Mouse (Mus musculus) embryonic facial prominence, embryonic 15.5 days (tissue): ENCODE measurements around the gene Cmtm4. TPM values are rescaled to one million over a fixed set of nuclear protein-coding genes. Genes with fewer than 3 reads are reported as not detected.

Source experiments
- ATAC-seq: fragments of 200-750 bp; cut with Nextera tagmentation; 2 replicates; pipeline ENCODE4 v1.8.0; 2017; ENCODE audit warnings: low read depth, moderate TSS enrichment; ENCODE audit not compliant: insufficient number of reproducible peaks, low FRiP score, low TSS enrichment
- H3K27ac ChIP-seq: fragments of 300-500 bp; sonication (generic); replicated peaks from 2 replicates; pipeline ENCODE4 v1.5.1; 2015; ENCODE audit warnings: mild to moderate bottlenecking, inconsistent platforms
- H3K27me3 ChIP-seq: fragments of 300-500 bp; sonication (generic); 2 replicates; pipeline ENCODE4 v1.6.1; 2015; ENCODE audit warnings: inconsistent platforms
- H3K36me3 ChIP-seq: fragments of 300-500 bp; sonication (generic); 2 replicates; pipeline ENCODE4 v1.6.1; 2015; ENCODE audit warnings: mild to moderate bottlenecking, inconsistent platforms
- H3K4me1 ChIP-seq: fragments of 300-500 bp; sonication (generic); 2 replicates; pipeline ENCODE4 v1.6.1; 2015; ENCODE audit warnings: inconsistent platforms
- H3K4me2 ChIP-seq: fragments of 300-500 bp; sonication (generic); replicated peaks from 2 replicates; pipeline ENCODE4 v1.6.1; 2015; ENCODE audit warnings: mild to moderate bottlenecking, inconsistent platforms
- H3K4me3 ChIP-seq: fragments of 300-500 bp; sonication (generic); replicated peaks from 2 replicates; pipeline ENCODE4 v1.5.1; 2015; ENCODE audit warnings: mild to moderate bottlenecking, inconsistent platforms
- H3K9ac ChIP-seq: fragments of 300-500 bp; sonication (generic); 2 replicates; pipeline ENCODE4 v1.6.1; 2015; ENCODE audit warnings: inconsistent platforms
- H3K9me3 ChIP-seq: fragments of 300-500 bp; sonication (generic); replicated peaks from 2 replicates; pipeline ENCODE4 v1.6.1; 2016; ENCODE audit warnings: inconsistent platforms
- WGBS: fragments of 180-500 bp; shearing (Covaris S2); methylation state at CpG from one replicate; pipeline ENCODE4 v1.1.7; 2015; 5-methylcytosine and 5-hydroxymethylcytosine counted together
- polyA plus RNA-seq: library from polyadenylated mRNA; unstranded; fragments of >200 nt; fragmentation: Nextera tagmentation; extraction: Ambion mirVana; gene quantifications from 2 replicates; pipeline ENCODE4 v1.2.1, GENCODE M21; 2015

Gene Cmtm4
- polyA plus RNA-seq, 1 experiment from 2014 or later = 2.9 TPM

- 77% methylated on average over 11 of the region's 11 CpGs for WGBS
- no peak overlapping the region for H3K4me3 ChIP-seq
Measured at GRCm38 (mm10) chr8:104373779-104374178, 21.8 kb downstream of the Cmtm4 start.

GRCm38 (mm10) chr8:104371121-104371520, 24.5 kb downstream of the Cmtm4 start:
- H3K36me3 ChIP-seq = no peaks in the 10 kb centered on the region
- peaks cover 39% of the 10 kb centered on the region for H3K4me1 ChIP-seq
- no peak overlapping the region for H3K27ac ChIP-seq
- no peak for ATAC-seq
- no peaks in the 10 kb centered on the region for H3K9me3 ChIP-seq
- H3K9ac ChIP-seq = no peak overlapping the region
- H3K4me2 ChIP-seq = no peak overlapping the region
- no peaks in the 10 kb centered on the region for H3K27me3 ChIP-seq
- H3K4me3 ChIP-seq = no peak overlapping the region
- WGBS = 87% methylated on average over 6 of the region's 6 CpGs

More at GRCm38 (mm10) chr8:104373779-104374178, 21.8 kb downstream of the Cmtm4 start:
- no peak overlapping the region for H3K4me2 ChIP-seq
- no peak for ATAC-seq
- H3K9me3 ChIP-seq = no peaks in the 10 kb centered on the region
- no peak overlapping the region for H3K27ac ChIP-seq
- no peaks in the 10 kb centered on the region for H3K27me3 ChIP-seq
- H3K9ac ChIP-seq = no peak overlapping the region
- peaks cover 40% of the 10 kb centered on the region for H3K4me1 ChIP-seq
- no peaks in the 10 kb centered on the region for H3K36me3 ChIP-seq

GRCm38 (mm10) chr8:104370071-104370470, 25.5 kb downstream of the Cmtm4 start:
- Histone ChIP-seq H3K36me3 (no peaks in the 10 kb centered on the region), H3K9ac (no peak overlapping the region), H3K9me3 (no peaks in the 10 kb centered on the region), H3K27ac (no peak overlapping the region), H3K4me1 (peaks cover 29% of the 10 kb centered on the region), H3K4me3 (no peak overlapping the region), H3K4me2 (no peak overlapping the region), H3K27me3 (no peaks in the 10 kb centered on the region)
- WGBS = 72% methylated on average over 6 of the region's 6 CpGs
- no peak; the same call in 1 of the 2 replicates for ATAC-seq

GRCm38 (mm10) chr8:104369591-104369990, 26.0 kb downstream of the Cmtm4 start:
- H3K9ac ChIP-seq = no peak overlapping the region

GRCm38 (mm10) chr8:104367398-104367797, 28.2 kb downstream of the Cmtm4 start:
- Histone ChIP-seq H3K9ac (no peak overlapping the region), H3K4me2 (no peak overlapping the region), H3K27ac (no peak overlapping the region), H3K9me3 (no peaks in the 10 kb centered on the region), H3K36me3 (no peaks in the 10 kb centered on the region), H3K27me3 (no peaks in the 10 kb centered on the region), H3K4me1 (peaks cover 17% of the 10 kb centered on the region), H3K4me3 (no peak overlapping the region)
- no peak for ATAC-seq
- WGBS = 58% methylated on average over 5 of the region's 5 CpGs

More at GRCm38 (mm10) chr8:104369591-104369990, 26.0 kb downstream of the Cmtm4 start:
- Histone ChIP-seq H3K4me3 (no peak overlapping the region), H3K4me2 (no peak overlapping the region), H3K27ac (no peak overlapping the region), H3K36me3 (no peaks in the 10 kb centered on the region), H3K9me3 (no peaks in the 10 kb centered on the region), H3K4me1 (peaks cover 25% of the 10 kb centered on the region), H3K27me3 (no peaks in the 10 kb centered on the region)
- ATAC-seq = no peak
- WGBS = 77% methylated on average over 12 of the region's 12 CpGs

GRCm38 (mm10) chr8:104365695-104366094, 29.9 kb downstream of the Cmtm4 start:
- H3K4me2 ChIP-seq = no peak overlapping the region
- 85% methylated on average over 9 of the region's 9 CpGs for WGBS
- ATAC-seq = no peak
- H3K4me3 ChIP-seq = no peak overlapping the region
- no peaks in the 10 kb centered on the region for H3K9me3 ChIP-seq
- peaks cover 17% of the 10 kb centered on the region for H3K4me1 ChIP-seq
- H3K36me3 ChIP-seq = no peaks in the 10 kb centered on the region
- no peak overlapping the region for H3K9ac ChIP-seq
- H3K27ac ChIP-seq = no peak overlapping the region
- H3K27me3 ChIP-seq = no peaks in the 10 kb centered on the region

- ATAC-seq = no peak
- Histone ChIP-seq H3K27ac (no peak overlapping the region), H3K27me3 (no peaks in the 10 kb centered on the region), H3K4me3 (no peak overlapping the region), H3K9ac (no peak overlapping the region), H3K4me1 (peaks cover 10% of the 10 kb centered on the region), H3K36me3 (peaks cover 15% of the 10 kb centered on the region), H3K4me2 (no peak overlapping the region), H3K9me3 (no peaks in the 10 kb centered on the region)
- WGBS = 65% methylated on average over 15 of the region's 15 CpGs
Measured at GRCm38 (mm10) chr8:104359778-104360456, 35.7 kb downstream of the Cmtm4 start.

- Histone ChIP-seq H3K9ac (no peak overlapping the region), H3K36me3 (peaks cover 28% of the 10 kb centered on the region), H3K9me3 (no peaks in the 10 kb centered on the region), H3K4me2 (no peak overlapping the region), H3K27me3 (no peaks in the 10 kb centered on the region), H3K4me3 (no peak overlapping the region), H3K27ac (no peak overlapping the region), H3K4me1 (peaks cover 10% of the 10 kb centered on the region)
- no peak for ATAC-seq
- WGBS = 89% methylated on average over 3 of the region's 3 CpGs
Measured at GRCm38 (mm10) chr8:104358637-104359036, 37.0 kb downstream of the Cmtm4 start.

- no peaks in the 10 kb centered on the region for H3K9me3 ChIP-seq
- H3K27ac ChIP-seq = no peak overlapping the region
- no peak overlapping the region for H3K9ac ChIP-seq
- WGBS = 84% methylated on average over 10 of the region's 10 CpGs
- ATAC-seq = no peak
- no peak overlapping the region for H3K4me2 ChIP-seq
- no peaks in the 10 kb centered on the region for H3K27me3 ChIP-seq
- peaks cover 29% of the 10 kb centered on the region for H3K36me3 ChIP-seq
- peaks cover 5% of the 10 kb centered on the region for H3K4me1 ChIP-seq
- no peak overlapping the region for H3K4me3 ChIP-seq
Measured at GRCm38 (mm10) chr8:104354504-104354903, 41.1 kb downstream of the Cmtm4 start.

GRCm38 (mm10) chr8:104353186-104353585, 42.4 kb downstream of the Cmtm4 start:
- Histone ChIP-seq H3K27me3 (no peaks in the 10 kb centered on the region), H3K4me1 (no peaks in the 10 kb centered on the region), H3K36me3 (peaks cover 29% of the 10 kb centered on the region), H3K9ac (no peak overlapping the region), H3K4me2 (no peak overlapping the region), H3K27ac (no peak overlapping the region), H3K4me3 (no peak overlapping the region), H3K9me3 (no peaks in the 10 kb centered on the region)
- no peak for ATAC-seq
- 64% methylated on average over 5 of the region's 5 CpGs for WGBS

GRCm38 (mm10) chr8:104350047-104350446, 45.6 kb downstream of the Cmtm4 start:
- no peak overlapping the region for H3K4me2 ChIP-seq
- no peaks in the 10 kb centered on the region for H3K9me3 ChIP-seq
- no peak overlapping the region for H3K4me3 ChIP-seq
- H3K27me3 ChIP-seq = no peaks in the 10 kb centered on the region
- no peak overlapping the region for H3K9ac ChIP-seq
- H3K27ac ChIP-seq = no peak overlapping the region
- WGBS = 67% methylated on average over 13 of the region's 13 CpGs
- H3K4me1 ChIP-seq = no peaks in the 10 kb centered on the region
- ATAC-seq = no peak
- H3K36me3 ChIP-seq = peaks cover 38% of the 10 kb centered on the region

- WGBS = 72% methylated on average over 5 of the region's 5 CpGs
- no peak for ATAC-seq
- H3K9ac ChIP-seq = no peak overlapping the region
- no peaks in the 10 kb centered on the region for H3K9me3 ChIP-seq
- H3K4me1 ChIP-seq = no peaks in the 10 kb centered on the region; the same call in 1 of the 2 replicates
- no peak overlapping the region for H3K4me2 ChIP-seq
- peaks cover 33% of the 10 kb centered on the region for H3K36me3 ChIP-seq
- no peak overlapping the region for H3K4me3 ChIP-seq
- no peaks in the 10 kb centered on the region for H3K27me3 ChIP-seq
- no peak overlapping the region for H3K27ac ChIP-seq
Measured at GRCm38 (mm10) chr8:104348971-104349370, 46.6 kb downstream of the Cmtm4 start.
